Mouse (Mus musculus): ENCODE measurements at regions not wholly inside any gene's neighbourhood (a gene's known extent, or its start where the extent isn't known, plus 50 kb on each side); places are given as distances from the start of the nearest gene placed in this dataset.

GRCm38 (mm10) chr9:84545431-84545830 lies 620.5 kb downstream of the Bckdhb start:
- 77% methylated on average over 2 of the region's 2 CpGs for WGBS
- no peak for TF ChIP-seq CTCF (IDR thresholded peaks at IDR 0.05; ENCODE audit: low read depth)
- no peak overlapping the region for H3K9ac ChIP-seq (ENCODE audit: low read depth, low read length)
- no peaks in the 10 kb centered on the region for H3K4me1 ChIP-seq (replicated peaks; ENCODE audit: control insufficient read depth, insufficient read depth, low read length)
- no peaks in the 10 kb centered on the region for H3K9me3 ChIP-seq (ENCODE audit: control insufficient read depth)
- ATAC-seq: no peak
- H3K4me3 ChIP-seq (ENCODE audit: low read depth, low read length): no peak overlapping the region
- H3K27me3 ChIP-seq (replicated peaks; ENCODE audit: control insufficient read depth, insufficient read depth, low read length): no peaks in the 10 kb centered on the region
- H3K4me2 ChIP-seq (replicated peaks; ENCODE audit: low read depth): no peak overlapping the region
- H3K27ac ChIP-seq (ENCODE audit: low read depth, low read length): no peak overlapping the region
- H3K36me3 ChIP-seq (ENCODE audit: control insufficient read depth, insufficient read depth): no peaks in the 10 kb centered on the region

GRCm38 (mm10) chr9:84548012-84548660 lies 623.2 kb downstream of the Bckdhb start:
- WGBS: 59% methylated on average over 6 of the region's 6 CpGs
- Histone ChIP-seq H3K9ac (ENCODE audit: low read depth, low read length) (no peak overlapping the region), H3K4me2 (replicated peaks; ENCODE audit: low read depth) (no peak overlapping the region), H3K36me3 (ENCODE audit: control insufficient read depth, insufficient read depth) (no peaks in the 10 kb centered on the region), H3K27me3 (replicated peaks; ENCODE audit: control insufficient read depth, insufficient read depth, low read length) (no peaks in the 10 kb centered on the region), H3K4me3 (ENCODE audit: low read depth, low read length) (no peak overlapping the region), H3K4me1 (replicated peaks; ENCODE audit: control insufficient read depth, insufficient read depth, low read length) (no peaks in the 10 kb centered on the region), H3K9me3 (ENCODE audit: control insufficient read depth) (no peaks in the 10 kb centered on the region), H3K27ac (ENCODE audit: low read depth, low read length) (no peak overlapping the region)
- no peak for ATAC-seq
- TF ChIP-seq CTCF (IDR thresholded peaks at IDR 0.05; ENCODE audit: low read depth): no peak

DNA sequence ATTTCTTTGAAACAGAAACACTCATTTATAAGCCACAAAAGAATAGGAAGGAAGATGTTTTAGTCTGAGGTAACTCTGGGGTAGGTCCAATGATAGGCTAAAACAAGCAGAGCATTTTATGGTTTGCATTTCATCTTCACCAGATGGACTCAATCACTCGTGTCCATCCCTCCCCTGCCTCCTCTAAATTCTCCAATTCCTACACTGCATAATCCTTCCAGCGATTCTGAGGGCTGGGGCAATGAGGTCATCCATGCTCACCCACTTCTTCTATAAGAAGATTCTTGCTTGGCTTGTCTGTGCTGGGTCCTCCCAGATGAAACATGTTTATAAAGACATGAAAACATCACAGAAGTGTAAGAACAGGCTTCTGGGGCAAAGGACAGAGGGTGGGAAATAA lies 630.3 kb downstream of the Bckdhb start:
- ATAC-seq: no peak
- Histone ChIP-seq H3K9ac (ENCODE audit: low read depth, low read length) (no peak overlapping the region), H3K4me2 (replicated peaks; ENCODE audit: low read depth) (no peak overlapping the region), H3K9me3 (ENCODE audit: control insufficient read depth) (no peaks in the 10 kb centered on the region), H3K4me3 (ENCODE audit: low read depth, low read length) (no peak overlapping the region), H3K27ac (ENCODE audit: low read depth, low read length) (no peak overlapping the region), H3K4me1 (replicated peaks; ENCODE audit: control insufficient read depth, insufficient read depth, low read length) (no peaks in the 10 kb centered on the region), H3K27me3 (replicated peaks; ENCODE audit: control insufficient read depth, insufficient read depth, low read length) (no peaks in the 10 kb centered on the region), H3K36me3 (ENCODE audit: control insufficient read depth, insufficient read depth) (no peaks in the 10 kb centered on the region)
- TF ChIP-seq CTCF (IDR thresholded peaks at IDR 0.05; ENCODE audit: low read depth): no peak
- 38% methylated on average over 2 of the region's 2 CpGs for WGBS

- WGBS: 72% methylated on average over 11 of the region's 11 CpGs
- H3K27ac ChIP-seq (ENCODE audit: low read depth, low read length): no peak overlapping the region
- TF ChIP-seq CTCF (IDR thresholded peaks at IDR 0.05; ENCODE audit: low read depth): no peak
- H3K4me2 ChIP-seq (replicated peaks; ENCODE audit: low read depth): no peak overlapping the region
- H3K4me3 ChIP-seq (ENCODE audit: low read depth, low read length): no peak overlapping the region
- no peak for ATAC-seq
- no peaks in the 10 kb centered on the region for H3K36me3 ChIP-seq (ENCODE audit: control insufficient read depth, insufficient read depth)
- no peaks in the 10 kb centered on the region for H3K27me3 ChIP-seq (replicated peaks; ENCODE audit: control insufficient read depth, insufficient read depth, low read length)
- H3K4me1 ChIP-seq (replicated peaks; ENCODE audit: control insufficient read depth, insufficient read depth, low read length): no peaks in the 10 kb centered on the region
- H3K9me3 ChIP-seq (ENCODE audit: control insufficient read depth): no peaks in the 10 kb centered on the region
- no peak overlapping the region for H3K9ac ChIP-seq (ENCODE audit: low read depth, low read length)
These were observed 631.4 kb downstream of the Bckdhb start for GRCm38 (mm10) chr9:84556261-84556844.

- H3K4me1 ChIP-seq (replicated peaks; ENCODE audit: control insufficient read depth, insufficient read depth, low read length): no peaks in the 10 kb centered on the region
- 76% methylated on average over 1 of the region's 1 CpGs for WGBS
These were observed 633.4 kb downstream of the Bckdhb start for GRCm38 (mm10) chr9:84558346-84558745.

GRCm38 (mm10) chr9:84569533-84569932 lies 644.6 kb downstream of the Bckdhb start:
- Histone ChIP-seq H3K9ac (ENCODE audit: low read depth, low read length) (no peak overlapping the region), H3K9me3 (ENCODE audit: control insufficient read depth) (no peaks in the 10 kb centered on the region), H3K27ac (ENCODE audit: low read depth, low read length) (no peak overlapping the region), H3K36me3 (ENCODE audit: control insufficient read depth, insufficient read depth) (no peaks in the 10 kb centered on the region), H3K4me3 (ENCODE audit: low read depth, low read length) (no peak overlapping the region), H3K4me2 (replicated peaks; ENCODE audit: low read depth) (no peak overlapping the region), H3K27me3 (replicated peaks; ENCODE audit: control insufficient read depth, insufficient read depth, low read length) (no peaks in the 10 kb centered on the region), H3K4me1 (replicated peaks; ENCODE audit: control insufficient read depth, insufficient read depth, low read length) (no peaks in the 10 kb centered on the region)
- WGBS: 16% methylated on average over 3 of the region's 3 CpGs
- no peak for ATAC-seq
- no peak for TF ChIP-seq CTCF (IDR thresholded peaks at IDR 0.05; ENCODE audit: low read depth)

More at GRCm38 (mm10) chr9:84558346-84558745, 633.4 kb downstream of the Bckdhb start:
- no peak overlapping the region for H3K27ac ChIP-seq (ENCODE audit: low read depth, low read length)
- H3K9ac ChIP-seq (ENCODE audit: low read depth, low read length): no peak overlapping the region
- no peak overlapping the region for H3K4me2 ChIP-seq (replicated peaks; ENCODE audit: low read depth)
- no peak for TF ChIP-seq CTCF (IDR thresholded peaks at IDR 0.05; ENCODE audit: low read depth)
- H3K4me3 ChIP-seq (ENCODE audit: low read depth, low read length): no peak overlapping the region
- no peak for ATAC-seq
- no peaks in the 10 kb centered on the region for H3K36me3 ChIP-seq (ENCODE audit: control insufficient read depth, insufficient read depth)
- H3K27me3 ChIP-seq (replicated peaks; ENCODE audit: control insufficient read depth, insufficient read depth, low read length): no peaks in the 10 kb centered on the region
- no peaks in the 10 kb centered on the region for H3K9me3 ChIP-seq (ENCODE audit: control insufficient read depth)
